Mouse (Mus musculus): ENCODE measurements around the gene Nmur1. TPM values are rescaled to one million over a fixed set of nuclear protein-coding genes. Genes with fewer than 3 reads are reported as not detected.
A peak's percentile ranks its signal among the peaks of the same experiment; 100 is the strongest.

Nmur1 gene
- total and polyA plus RNA-seq, 3 experiments = not detected

- Histone ChIP-seq H3K9ac (ENCODE audit: control insufficient read depth, low read depth, low read length, poor library complexity, severe bottlenecking) (no peak overlapping the region), H3K79me2 (ENCODE audit: control insufficient read depth, insufficient read depth, low read length, poor library complexity) (peaks cover 23% of the 10 kb centered on the region), H3K4me3 (ENCODE audit: control insufficient read depth in 1 of 2, insufficient read depth in 1 of 2, low read depth in 2 of 2, low read length in 2 of 2) (no peak overlapping the region), H3K36me3 (ENCODE audit: control insufficient read depth in 1 of 2, insufficient read depth in 2 of 2, low read length in 2 of 2) (peaks cover 0 to 21% of the 10 kb centered on the region in 2 experiments; a peak in 2 of 4 replicates), H3K4me1 (ENCODE audit: control insufficient read depth in 1 of 2, insufficient read depth in 2 of 2, low read length in 2 of 2) (peaks cover 12 to 15% of the 10 kb centered on the region in 2 experiments), H3K27ac (ENCODE audit: control insufficient read depth, low read depth, low read length) (no peak overlapping the region; the same call in 1 of the 2 replicates), H3K27me3 (ENCODE audit: control insufficient read depth in 1 of 2, insufficient read depth in 2 of 2, low read length in 2 of 2) (no peaks in the 10 kb centered on the region), H3K9me3 (replicated peaks; ENCODE audit: insufficient read depth, low read length) (no peaks in the 10 kb centered on the region)
- peak; percentile 83 for DNase-seq (ENCODE audit: low read depth, low spot score)
- TF ChIP-seq TCF12 (IDR thresholded peaks at IDR 0.05; ENCODE audit: low read depth, low read length) = no peak
- no peak for TF ChIP-seq GATA1 (IDR thresholded peaks at IDR 0.05; ENCODE audit: low read depth, low read length)
- no peak for TF ChIP-seq CHD2 (IDR thresholded peaks at IDR 0.05; ENCODE audit: low read length)
- no peak for TF ChIP-seq POLR2AphosphoS5 (IDR thresholded peaks at IDR 0.05; ENCODE audit: borderline replicate concordance, low read depth, low read length)
- TF ChIP-seq E2F4 (IDR thresholded peaks at IDR 0.05; ENCODE audit: borderline replicate concordance, low read depth, low read length) = no peak
- peak; percentile 42; the same call in 1 of the 2 replicates for TF ChIP-seq SMC3 (IDR thresholded peaks at IDR 0.05; ENCODE audit: low read depth, low read length)
- TF ChIP-seq NRF1 (IDR thresholded peaks at IDR 0.05; ENCODE audit: insufficient read depth, low read depth, low read length, poor library complexity, severe bottlenecking) = no peak
- no peak for TF ChIP-seq ELF1 (IDR thresholded peaks at IDR 0.05; ENCODE audit: low read depth, low read length)
- no peak for TF ChIP-seq MAZ (IDR thresholded peaks at IDR 0.05; ENCODE audit: low read depth, low read length)
- no peak for TF ChIP-seq RCOR1 (IDR thresholded peaks at IDR 0.05; ENCODE audit: low read depth, low read length)
- TF ChIP-seq SIN3A (IDR thresholded peaks at IDR 0.05; ENCODE audit: low read length) = no peak
- 0 out of 2 replicates have a peak, but pooled peaks have one; percentile 31 for TF ChIP-seq TBP (IDR thresholded peaks at IDR 0.05; ENCODE audit: low read depth, low read length)
- no peak for TF ChIP-seq UBTF (IDR thresholded peaks at IDR 0.05; ENCODE audit: borderline replicate concordance, insufficient read depth, low read depth, low read length)
- TF ChIP-seq USF1 (IDR thresholded peaks at IDR 0.05; ENCODE audit: low read depth, low read length) = no peak
- TF ChIP-seq MYB (IDR thresholded peaks at IDR 0.05; ENCODE audit: low read depth, low read length) = no peak
- no peak for TF ChIP-seq ZC3H11A (IDR thresholded peaks at IDR 0.05; ENCODE audit: low read depth, low read length)
- peak; percentile 94 for TF ChIP-seq MYC (IDR thresholded peaks at IDR 0.05; ENCODE audit: low read depth, low read length)
- TF ChIP-seq ETS1 (IDR thresholded peaks at IDR 0.05; ENCODE audit: low read depth, low read length) = no peak
- TF ChIP-seq TAL1 (IDR thresholded peaks at IDR 0.05; ENCODE audit: low read length) = no peak
- no peak for TF ChIP-seq ZNF384 (IDR thresholded peaks at IDR 0.05; ENCODE audit: low read depth, low read length)
- TF ChIP-seq POLR2AphosphoS2 (IDR thresholded peaks at IDR 0.05; ENCODE audit: low read length) = no peak
- no peak for TF ChIP-seq ZKSCAN1 (IDR thresholded peaks at IDR 0.05; ENCODE audit: low read depth, low read length)
- no peak for TF ChIP-seq KAT2A (conservative IDR thresholded peaks at IDR 0.05; ENCODE audit: low read depth, low read length)
- TF ChIP-seq USF2 (IDR thresholded peaks at IDR 0.05; ENCODE audit: borderline replicate concordance in 1 of 2, insufficient read depth in 1 of 2, low read depth in 1 of 2, low read length in 2 of 2) = no peak
- no peak; the same call in none of the 2 replicates for TF ChIP-seq RAD21 (IDR thresholded peaks at IDR 0.05; ENCODE audit: low read depth, low read length)
- no peak for TF ChIP-seq POLR2A (IDR thresholded peaks at IDR 0.05; ENCODE audit: control insufficient read depth in 1 of 2, insufficient read depth in 1 of 2, low read depth in 1 of 2, low read length in 2 of 2, poor library complexity in 1 of 2)
- no peak for TF ChIP-seq MEF2A (IDR thresholded peaks at IDR 0.05; ENCODE audit: extremely low read depth, insufficient replicate concordance, low read depth, low read length, poor library complexity, severe bottlenecking)
- TF ChIP-seq BHLHE40 (IDR thresholded peaks at IDR 0.05; ENCODE audit: borderline replicate concordance, low read depth, low read length) = no peak
- TF ChIP-seq MAFK (IDR thresholded peaks at IDR 0.05; ENCODE audit: borderline replicate concordance, low read depth, low read length) = no peak
- no peak for TF ChIP-seq GABPA (IDR thresholded peaks at IDR 0.05; ENCODE audit: low read depth, low read length)
- peak; percentile 61; the same call in 1 of the 2 replicates for TF ChIP-seq MAX (IDR thresholded peaks at IDR 0.05; ENCODE audit: low read length)
- TF ChIP-seq CTCF (IDR thresholded peaks at IDR 0.05 in 2 of 3, conservative IDR thresholded peaks at IDR 0.05 in 1 of 3; ENCODE audit: control insufficient read depth in 1 of 3, insufficient read depth in 1 of 3, low read depth in 2 of 3, low read length in 3 of 3, poor library complexity in 1 of 3, severe bottlenecking in 1 of 3) = peak; percentile 36 to 63 (median 40); a peak in 4 of 6 replicates
- TF ChIP-seq HCFC1 (IDR thresholded peaks at IDR 0.05; ENCODE audit: low read depth, low read length) = 0 out of 2 replicates have a peak, but pooled peaks have one; percentile 14
- TF ChIP-seq ZMIZ1 (IDR thresholded peaks at IDR 0.05; ENCODE audit: low read depth, low read length) = no peak
- TF ChIP-seq MXI1 (IDR thresholded peaks at IDR 0.05; ENCODE audit: low read depth, low read length) = 0 out of 2 replicates have a peak, but pooled peaks have one; percentile 26
- TF ChIP-seq CHD1 (IDR thresholded peaks at IDR 0.05; ENCODE audit: low read depth, low read length) = no peak
- TF ChIP-seq NELFE (IDR thresholded peaks at IDR 0.05; ENCODE audit: low read depth, low read length) = no peak
- no peak for TF ChIP-seq EP300 (IDR thresholded peaks at IDR 0.05; ENCODE audit: low read depth in 1 of 2, low read length in 2 of 2)
These were observed 62.4 kb downstream of the Nmur1 start for GRCm38 (mm10) chr1:86363671-86364070.
